Mouse (Mus musculus): ENCODE results near the gene Lpp. TPM values are rescaled to one million over a fixed set of nuclear protein-coding genes. Genes with fewer than 3 reads are reported as not detected.

The Lpp gene
- total RNA-seq, 2 experiments from 2014 or later = 6.9 to 7.5 TPM

DNA sequence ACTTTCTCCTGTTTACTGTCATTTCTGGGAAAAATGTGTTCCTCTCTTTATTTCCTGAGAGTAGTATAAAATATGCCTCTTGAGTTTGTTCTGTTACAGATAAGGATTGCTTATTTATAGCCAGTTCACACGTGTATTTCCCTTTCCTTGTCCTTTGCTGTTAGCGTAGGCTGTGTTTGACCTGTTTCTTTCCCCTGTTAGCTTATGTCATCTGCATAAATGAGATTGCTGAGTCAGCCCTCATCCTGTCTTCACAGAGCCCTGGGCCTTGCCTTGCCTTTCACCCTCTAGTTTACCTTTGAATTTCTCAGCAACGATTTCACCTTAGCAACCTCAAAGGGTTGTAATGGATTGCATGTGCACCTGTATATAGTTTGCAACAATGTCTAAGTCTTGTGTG is 32.5 kb downstream of the Lpp start:
- no peak for TF ChIP-seq CTCF (IDR thresholded peaks at IDR 0.05)
- H3K27ac ChIP-seq = no peak overlapping the region
- no peak overlapping the region for H3K4me3 ChIP-seq
- intact Hi-C loops (cut with DNase I) = no loop called here
- DNase-seq (ENCODE audit: extremely low spot score in 1 of 2, low spot score in 2 of 2) = no peak

GRCm38 (mm10) chr16:24427606-24428005 is 34.3 kb downstream of the Lpp start:
- intact Hi-C loops (cut with DNase I) = no loop called here
- DNase-seq (ENCODE audit: extremely low spot score in 1 of 2, low spot score in 2 of 2) = no peak
- Histone ChIP-seq H3K4me3 (no peak overlapping the region), H3K27ac (no peak overlapping the region)
- no peak for TF ChIP-seq CTCF (IDR thresholded peaks at IDR 0.05)

GRCm38 (mm10) chr16:24428055-24428454 is 34.7 kb downstream of the Lpp start:
- no peak overlapping the region for H3K4me3 ChIP-seq
- intact Hi-C loops (cut with DNase I) = no loop called here
- no peak for DNase-seq (ENCODE audit: extremely low spot score in 1 of 2, low spot score in 2 of 2)
- no peak overlapping the region for H3K27ac ChIP-seq
- TF ChIP-seq CTCF (IDR thresholded peaks at IDR 0.05) = no peak

DNA sequence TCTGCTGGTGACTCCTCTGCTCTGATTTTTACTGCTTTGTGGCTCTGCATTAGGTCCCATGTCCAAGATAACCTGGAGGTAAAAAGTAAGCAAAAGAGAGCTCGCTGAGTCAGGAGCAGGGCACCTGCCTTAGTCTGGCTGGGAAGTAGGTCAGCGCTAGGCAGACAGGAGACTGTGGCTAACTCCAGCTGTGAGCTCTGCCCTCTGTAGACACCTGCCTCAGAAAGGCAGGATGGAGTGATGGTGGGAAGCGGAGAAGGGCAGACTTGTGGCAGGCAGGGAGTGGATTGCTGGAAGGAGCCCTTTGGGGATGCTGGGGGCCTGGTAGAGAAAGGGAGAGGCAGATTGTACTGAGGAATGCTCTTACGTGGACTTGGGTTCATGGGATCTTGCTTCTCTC is 35.4 kb downstream of the Lpp start:
- intact Hi-C loops (cut with DNase I) = no loop called here
- DNase-seq (ENCODE audit: extremely low spot score in 1 of 2, low spot score in 2 of 2) = no peak
- no peak overlapping the region for H3K27ac ChIP-seq
- TF ChIP-seq CTCF (IDR thresholded peaks at IDR 0.05) = no peak
- no peak overlapping the region for H3K4me3 ChIP-seq

DNA sequence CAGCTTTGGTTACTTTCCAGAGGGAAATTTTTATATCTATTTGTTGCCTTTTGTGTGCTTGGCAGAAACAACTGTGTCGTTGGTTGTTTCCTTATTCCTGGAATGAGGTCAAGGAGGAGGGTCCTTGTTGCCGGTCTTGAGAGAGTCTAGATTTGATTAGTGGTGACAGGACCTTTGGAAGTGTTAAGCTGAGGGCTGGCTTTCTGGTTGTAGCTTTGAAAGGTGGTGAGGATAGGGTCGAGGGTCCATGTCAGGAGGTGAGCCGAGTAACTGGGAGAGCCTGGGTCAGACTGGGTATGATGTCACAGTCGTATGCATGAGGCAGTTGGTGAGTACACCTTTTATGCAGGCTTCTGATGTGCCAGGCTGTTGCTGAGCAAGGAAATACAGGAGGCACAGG is 36.4 kb downstream of the Lpp start:
- Histone ChIP-seq H3K27ac (no peak overlapping the region), H3K4me3 (no peak overlapping the region)
- intact Hi-C loops (cut with DNase I) = no loop called here
- no peak for DNase-seq (ENCODE audit: extremely low spot score in 1 of 2, low spot score in 2 of 2)
- TF ChIP-seq CTCF (IDR thresholded peaks at IDR 0.05) = no peak

DNA sequence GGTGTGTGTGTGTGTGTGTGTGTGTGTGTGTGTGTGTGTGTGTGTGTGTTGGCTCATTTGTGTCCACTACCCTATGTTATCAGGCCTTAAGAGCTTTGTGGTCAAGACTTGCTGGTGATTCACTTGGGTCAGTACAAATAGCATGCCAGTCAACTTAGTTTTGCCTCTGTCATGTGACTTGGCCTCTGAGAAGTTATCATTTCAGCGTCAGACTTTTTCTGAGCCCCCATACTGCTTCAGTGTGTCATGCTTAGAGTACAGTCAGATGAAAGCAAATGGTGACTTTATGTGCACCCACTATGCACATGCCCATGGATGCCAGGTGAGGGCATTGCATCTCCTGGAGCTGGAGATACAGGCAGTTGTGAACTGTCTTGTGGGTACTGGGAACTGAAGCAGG is 38.5 kb downstream of the Lpp start:
- intact Hi-C loops (cut with DNase I) = no loop called here
- DNase-seq (ENCODE audit: extremely low spot score in 1 of 2, low spot score in 2 of 2) = no peak
- no peak for TF ChIP-seq CTCF (IDR thresholded peaks at IDR 0.05)
- H3K27ac ChIP-seq = no peak overlapping the region
- no peak overlapping the region for H3K4me3 ChIP-seq

- Histone ChIP-seq H3K4me3 (no peak overlapping the region), H3K27ac (no peak overlapping the region)
- no peak for TF ChIP-seq CTCF (IDR thresholded peaks at IDR 0.05)
- DNase-seq (ENCODE audit: extremely low spot score in 1 of 2, low spot score in 2 of 2) = no peak
- intact Hi-C loops (cut with DNase I) = no loop called here
Observed at GRCm38 (mm10) chr16:24433563-24433962, 40.3 kb downstream of the Lpp start.

GRCm38 (mm10) chr16:24434026-24434425 is 40.7 kb downstream of the Lpp start:
- no peak for TF ChIP-seq CTCF (IDR thresholded peaks at IDR 0.05)
- peak overlapping the region; percentile 53 for H3K27ac ChIP-seq
- intact Hi-C loops (cut with DNase I) = no loop called here
- no peak for DNase-seq (ENCODE audit: extremely low spot score in 1 of 2, low spot score in 2 of 2)
- H3K4me3 ChIP-seq = no peak overlapping the region

GRCm38 (mm10) chr16:24434531-24435114 is 41.3 kb downstream of the Lpp start:
- no peak for TF ChIP-seq CTCF (IDR thresholded peaks at IDR 0.05)
- intact Hi-C loops (cut with DNase I) = no loop called here
- H3K27ac ChIP-seq = peak overlapping the region; percentile 53
- H3K4me3 ChIP-seq = no peak overlapping the region
- DNase-seq (ENCODE audit: extremely low spot score in 1 of 2, low spot score in 2 of 2) = no peak

DNA sequence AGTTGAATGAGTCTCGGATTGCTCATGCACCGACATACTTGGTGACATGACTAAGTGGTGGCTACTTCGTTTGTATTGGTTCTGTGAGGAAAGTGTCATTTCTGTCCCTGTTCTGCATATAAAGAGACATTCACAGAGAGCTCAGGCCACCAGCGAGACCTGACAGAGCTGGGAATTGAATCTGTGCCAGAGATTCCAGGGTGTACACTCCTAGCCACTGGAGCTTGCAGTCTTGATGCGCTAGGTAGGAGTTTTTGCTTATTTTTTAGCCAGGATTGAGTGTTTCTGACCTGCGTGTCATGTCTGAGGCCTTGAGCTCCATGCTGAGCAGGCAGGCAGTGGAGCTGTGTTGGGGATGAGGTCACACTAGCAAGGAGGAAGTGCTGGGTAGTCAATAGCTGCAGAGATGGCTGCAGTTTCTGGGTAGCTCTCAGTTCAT is 41.8 kb downstream of the Lpp start:
- intact Hi-C loops (cut with DNase I) = no loop called here
- no peak for TF ChIP-seq CTCF (IDR thresholded peaks at IDR 0.05)
- DNase-seq (ENCODE audit: extremely low spot score in 1 of 2, low spot score in 2 of 2) = no peak
- Histone ChIP-seq H3K4me3 (no peak overlapping the region), H3K27ac (no peak overlapping the region)

DNA sequence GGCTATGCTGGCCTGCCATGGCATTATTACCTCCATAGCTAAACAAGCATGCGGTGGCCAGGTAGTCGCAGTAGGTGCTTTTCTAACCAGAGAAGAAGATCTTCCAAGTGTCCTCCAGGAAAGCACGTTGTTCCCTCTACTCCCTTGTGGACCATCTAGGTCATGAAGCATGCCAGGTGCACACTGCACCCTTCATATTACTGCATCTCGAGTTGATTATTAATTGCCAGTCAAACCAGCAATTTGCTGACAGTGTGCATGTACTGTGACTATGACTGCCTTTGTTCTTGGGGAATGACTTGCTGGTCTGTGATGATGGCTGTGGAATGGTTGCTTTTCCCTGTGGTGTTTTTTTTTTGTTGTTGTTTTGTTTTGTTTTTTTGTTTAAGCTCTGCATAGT is 45.1 kb downstream of the Lpp start:
- Histone ChIP-seq H3K4me3 (no peak overlapping the region), H3K27ac (no peak overlapping the region)
- no peak for DNase-seq (ENCODE audit: extremely low spot score in 1 of 2, low spot score in 2 of 2)
- intact Hi-C loops (cut with DNase I) = no loop called here
- no peak for TF ChIP-seq CTCF (IDR thresholded peaks at IDR 0.05)

DNA sequence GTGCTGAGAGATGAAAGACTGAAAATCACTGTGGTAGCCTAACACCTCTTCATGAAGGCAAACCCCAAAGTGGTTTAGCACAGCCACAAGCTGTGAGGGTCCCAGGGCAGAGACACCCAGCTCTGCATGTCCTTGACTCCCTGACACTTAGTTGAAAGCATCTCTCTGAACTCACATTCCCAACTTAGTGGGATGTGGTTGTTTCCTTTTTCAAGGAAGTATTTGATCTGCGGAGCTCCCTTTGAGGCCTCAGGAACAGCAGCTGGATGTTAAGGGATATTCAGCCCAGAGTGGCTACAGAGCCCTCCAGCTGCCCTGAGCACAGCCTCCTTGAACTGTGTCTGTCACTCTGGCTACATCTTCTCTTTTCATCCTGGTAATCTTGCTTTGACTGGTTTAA is 48.0 kb downstream of the Lpp start:
- no peak for DNase-seq (ENCODE audit: extremely low spot score in 1 of 2, low spot score in 2 of 2)
- Histone ChIP-seq H3K27ac (no peak overlapping the region), H3K4me3 (no peak overlapping the region)
- intact Hi-C loops (cut with DNase I) = no loop called here
- TF ChIP-seq CTCF (IDR thresholded peaks at IDR 0.05) = no peak

- no peak for TF ChIP-seq CTCF (IDR thresholded peaks at IDR 0.05)
- DNase-seq (ENCODE audit: extremely low spot score in 1 of 2, low spot score in 2 of 2) = no peak
- no peak overlapping the region for H3K27ac ChIP-seq
- H3K4me3 ChIP-seq = no peak overlapping the region
- intact Hi-C loops (cut with DNase I) = no loop called here
Observed at GRCm38 (mm10) chr16:24442500-24443122, 49.3 kb downstream of the Lpp start.

Measured in left cerebral cortex, adult 2 months (tissue).